Mouse (Mus musculus) B cell, adult 62 days (primary cell): ENCODE results near the gene Olfr134. TPM values are rescaled to one million over a fixed set of nuclear protein-coding genes. Genes with fewer than 3 reads are reported as not detected.

ENCODE experiments used
- total RNA-seq: library from RNA; stranded (reverse); gene quantifications from 4 replicates; pipeline ENCODE4 v1.2.4, GENCODE M21; 2023

Gene Olfr134
- not detected in 4 replicates for total RNA-seq

GRCm38 (mm10) chr17:38171088-38171487, at the start of gene Olfr134:
Gene Olfr134 (plus strand): TSS chr17:38171388.

GRCm38 (mm10) chr17:38134426-38134825, 36.8 kb upstream of the Olfr134 start, which contains the start of gene Olfr132:
Gene Olfr132 (minus strand): TSS chr17:38134526.

DNA sequence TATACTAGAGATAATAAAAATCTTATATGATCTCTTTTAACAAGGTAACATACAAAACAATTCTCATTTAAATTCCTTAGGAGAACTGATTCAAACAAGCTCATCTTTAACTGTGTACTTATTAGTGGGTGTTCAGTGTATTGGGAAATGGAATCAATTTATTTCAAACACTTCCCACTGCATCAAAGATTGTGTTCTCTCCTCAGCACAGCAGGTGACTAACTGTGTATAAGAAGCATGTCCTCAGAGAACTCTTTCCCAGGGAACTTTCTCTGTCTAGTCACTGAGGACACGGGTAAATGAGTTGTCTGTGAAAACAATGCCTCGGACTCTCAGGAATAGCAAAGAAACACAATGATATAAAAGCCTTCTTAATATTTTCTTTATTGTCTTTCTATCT, 26.2 kb upstream of the Olfr134 start, which contains the start of gene Olfr133:
Gene Olfr133 (plus strand): TSS at position 301 of the 400 bp plus-strand sequence.

DNA sequence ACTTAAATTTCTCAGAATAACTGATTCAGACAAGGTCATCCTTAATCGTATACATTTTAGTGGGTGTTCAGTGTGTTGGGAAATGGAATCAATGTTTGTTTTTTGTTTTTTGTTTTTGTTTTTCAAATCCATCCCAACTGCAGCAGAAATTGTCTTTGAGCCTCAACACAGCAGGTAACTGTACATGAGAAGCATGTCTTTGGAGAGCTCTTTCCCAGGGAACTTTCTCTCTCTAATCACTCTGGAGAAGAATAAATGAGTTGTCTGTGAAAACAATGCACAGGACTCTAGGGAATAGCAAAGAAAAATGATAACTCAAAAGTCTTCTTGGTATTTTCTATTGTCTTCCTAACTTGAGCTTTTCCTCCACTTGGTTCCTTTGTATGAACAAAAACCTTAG, 32.8 kb downstream of the Olfr134 start, which contains the start of gene Olfr135:
Gene Olfr135 (plus strand): TSS at position 301 of the 400 bp plus-strand sequence.

Other genes starting within 250 kb of the Olfr134 start
- gene Olfr761, start 218.3 kb upstream of the Olfr134 start, total RNA-seq = not detected in 4 replicates
- gene Olfr129, start 111.3 kb upstream of the Olfr134 start, total RNA-seq = not detected in 4 replicates
- gene Olfr130, start 107.5 kb upstream of the Olfr134 start, total RNA-seq = not detected in 4 replicates
- gene Olfr131, start 82.7 kb upstream of the Olfr134 start, total RNA-seq = not detected in 4 replicates
- gene Olfr132, start 36.9 kb upstream of the Olfr134 start, total RNA-seq = not detected in 4 replicates
- gene Olfr133, start 26.1 kb upstream of the Olfr134 start, total RNA-seq = not detected in 4 replicates
- not detected in 4 replicates for gene Olfr135, start 32.9 kb downstream of the Olfr134 start, total RNA-seq
- gene Olfr138, start 89.6 kb downstream of the Olfr134 start, total RNA-seq = not detected in 4 replicates
- gene Olfr137, start 136.2 kb downstream of the Olfr134 start, total RNA-seq = not detected in 4 replicates
- not detected in 4 replicates for gene Olfr136, start 158.4 kb downstream of the Olfr134 start, total RNA-seq
- not detected in 4 replicates for gene Esp36, start 248.8 kb downstream of the Olfr134 start, total RNA-seq